Mouse (Mus musculus): ENCODE data around the gene Gstt2.

- TF ChIP-seq POLR2A (IDR thresholded peaks at IDR 0.05; ENCODE audit: borderline replicate concordance, insufficient read depth, low read length) (no peak), CTCF (IDR thresholded peaks at IDR 0.05; ENCODE audit: borderline replicate concordance, insufficient read depth, low read depth, low read length) (no peak)
These were observed 20.4 kb upstream of the Gstt2 start for GRCm38 (mm10) chr10:75857598-75857997.
